Mouse (Mus musculus) kidney, postnatal 25 days (tissue): ENCODE data around the gene Smim5.
"Not testable (repeated sequence)": the region's sequence is repeated elsewhere in the genome, so short reads cannot be mapped to it uniquely, and the experiment has no call there.

Experiments used
- DNase-seq, 2 experiments: peaks; one replicate each; pipeline ENCODE4 v3.0.0; 2021; ENCODE audit warnings: mixed read lengths in 2 of 2

Gene Smim5

GRCm38 (mm10) chr11:115899486-115900266 lies at the start of gene Smim5:
TSS of gene Smim5 (plus strand) at chr11:115899966.
- peak; percentile 71 to 93 for DNase-seq

- DNase-seq, result no peak
These were observed 45.1 kb upstream of the Smim5 start for GRCm38 (mm10) chr11:115854674-115855073.

- DNase-seq, result not testable (repeated sequence)
These were observed 42.6 kb upstream of the Smim5 start for GRCm38 (mm10) chr11:115857146-115857545.

- DNase-seq, result peak; percentile 61 to 76
These were observed 41.8 kb upstream of the Smim5 start for GRCm38 (mm10) chr11:115857936-115858335.

- DNase-seq, result no peak
These were observed 41.4 kb upstream of the Smim5 start, which contains the start of gene Myo15b for GRCm38 (mm10) chr11:115858354-115858753. TSS of gene Myo15b (plus strand) at chr11:115858406.

- DNase-seq, result peak; percentile 88 to 92
These were observed 40.4 kb upstream of the Smim5 start for GRCm38 (mm10) chr11:115859143-115859945.

GRCm38 (mm10) chr11:115863895-115864294 lies 35.9 kb upstream of the Smim5 start:
- no peak for DNase-seq

- DNase-seq, result no peak
These were observed 30.4 kb upstream of the Smim5 start for GRCm38 (mm10) chr11:115869393-115869792.

- DNase-seq, result no peak
These were observed 27.3 kb upstream of the Smim5 start for GRCm38 (mm10) chr11:115872437-115872836.

GRCm38 (mm10) chr11:115875935-115876334 lies 23.8 kb upstream of the Smim5 start:
- DNase-seq, result no peak

- no peak for DNase-seq
These were observed 23.3 kb upstream of the Smim5 start for GRCm38 (mm10) chr11:115876438-115876837.

GRCm38 (mm10) chr11:115877174-115877755 lies 22.5 kb upstream of the Smim5 start:
- peak; percentile 75 to 87 for DNase-seq

GRCm38 (mm10) chr11:115878071-115878470 lies 21.7 kb upstream of the Smim5 start:
- peak; percentile 61 to 76 for DNase-seq

GRCm38 (mm10) chr11:115881002-115881401 lies 18.8 kb upstream of the Smim5 start:
- peak in 1 of 2 experiments; percentile 26 for DNase-seq

GRCm38 (mm10) chr11:115883251-115883650 lies 16.5 kb upstream of the Smim5 start:
- no peak for DNase-seq

- DNase-seq, result peak in 1 of 2 experiments; percentile 40
These were observed 15.4 kb upstream of the Smim5 start for GRCm38 (mm10) chr11:115884361-115884760.

GRCm38 (mm10) chr11:115885281-115885680 lies 14.5 kb upstream of the Smim5 start:
- DNase-seq, result no peak

- DNase-seq, result peak in 1 of 2 experiments; percentile 37
These were observed 13.3 kb upstream of the Smim5 start for GRCm38 (mm10) chr11:115886446-115886845.

GRCm38 (mm10) chr11:115888020-115888419 lies 11.7 kb upstream of the Smim5 start:
- DNase-seq, result peak in 1 of 2 experiments; percentile 36

GRCm38 (mm10) chr11:115889159-115889558 lies 10.6 kb upstream of the Smim5 start:
- DNase-seq, result no peak

GRCm38 (mm10) chr11:115892213-115892612 lies 7.6 kb upstream of the Smim5 start:
- DNase-seq, result no peak

- peak; percentile 40 to 63 for DNase-seq
These were observed 6.7 kb upstream of the Smim5 start for GRCm38 (mm10) chr11:115893071-115893470.
